33 mouse cellular contexts compared by ENCODE assay signal in genomic region chr9:78228122-78228521, GRCm38 (mm10). TPM values are rescaled to one million over a fixed set of nuclear protein-coding genes. Genes with fewer than 3 reads are reported as not detected.
DNase-seq lines count a peak whose midpoint lies in the region; ATAC-seq lines count a peak whose summit lies in the region.
"Had no signal": no experiment of that assay in that cellular context is flagged by ENCODE, and none has a peak within 500 bp of the region (broad histone marks: within the 10 kb centered on the region; RNA-seq: fewer than 3 reads in every experiment).

No protein-coding gene starts in this region.

- DNase-seq in 416B (ENCODE audit: low read depth) = peak; percentile 67
- DNase-seq in A20 (ENCODE audit: low read depth, low spot score) = peak; percentile 64
- peak; percentile 26 for DNase-seq in MEL-GATA-1-ER (ENCODE audit: extremely low read depth, low read depth)
- DNase-seq in kidney, postnatal 25 days = no peak
- DNase-seq in heart, postnatal 36 days = no peak
- DNase-seq: adrenal gland, adult 2 months; adrenal gland, postnatal 14 days; B cell, adult 2 months; cerebellum, adult 11 months; cerebellum, adult 2 months; cerebellum, adult 9-11 months; cerebellum, postnatal 25 days; forebrain, postnatal 0 days; gastrocnemius, adult 2 months; gastrocnemius, postnatal 25 days; heart, adult 2 months; heart, postnatal 14 days; kidney, adult 18-20 months had no signal

- ATAC-seq in megakaryocyte progenitor cell, adult 5-6 weeks (replicated peaks; ENCODE audit: poor library complexity) = peak; percentile 70
- ATAC-seq in inflammation-experienced regulatory T-cells, adult 6 months = no peak
- ATAC-seq: forebrain, embryonic 14.5 days; forebrain, postnatal 0 days had no signal

- intact Hi-C loops in heart, postnatal 36 days (cut with DNase I) = no loop called here

RNA-seq across cellular contexts. Expression of gene Gsta1, which starts 2.3 kb away (rescaled TPM):
- not detected in 2 replicates for total RNA-seq in megakaryocyte progenitor cell, adult 5-6 weeks (2015)
- not detected in 2 replicates for total RNA-seq in megakaryocyte progenitor cell, adult 5-6 weeks (2017)
- total RNA-seq in heart, postnatal 36 days (2021) = 1 to 10 TPM in 1 of 2 experiments, not detected in 1; 1.1 TPM
- not detected for polyA plus RNA-seq in inflammation-experienced regulatory T-cells, adult 6 months (2017; shearing (Covaris generic))
- total RNA-seq: adrenal gland, postnatal 14 days; common myeloid progenitor, adult 5-6 weeks; forebrain, postnatal 0 days; gastrocnemius, postnatal 25 days; hematopoietic stem cell, adult 5-6 weeks had no signal
- polyA plus RNA-seq: adrenal gland, adult 2 months; cerebellum, adult 2 months; embryonic facial prominence, embryonic 12.5 days; forebrain, embryonic 11.5 days; forebrain, embryonic 14.5 days; forebrain, postnatal 0 days; frontal cortex, adult 2 months; gonadal fat pad, adult 2 months; heart, embryonic 10.5 days; heart, embryonic 13.5 days; hindbrain, embryonic 12.5 days; hindbrain, embryonic 15.5 days had no signal

RNA-seq across cellular contexts. Expression of gene Gm3776, which starts 28.8 kb away (rescaled TPM):
- total RNA-seq in megakaryocyte progenitor cell, adult 5-6 weeks (2015) = not detected in 2 replicates
- not detected in 2 replicates for total RNA-seq in megakaryocyte progenitor cell, adult 5-6 weeks (2017)
- total RNA-seq in heart, postnatal 36 days (2021) = 1 to 10 TPM; 1.0 to 1.2 TPM
- polyA plus RNA-seq in inflammation-experienced regulatory T-cells, adult 6 months (2017; shearing (Covaris generic)) = not detected
- total RNA-seq: adrenal gland, adult 2 months; adrenal gland, postnatal 14 days; adrenal gland, postnatal 4 days; common myeloid progenitor, adult 5-6 weeks; forebrain, postnatal 0 days; gastrocnemius, adult 2 months; gastrocnemius, postnatal 25 days; heart, postnatal 14 days; hematopoietic stem cell, adult 5-6 weeks had no signal
- polyA plus RNA-seq: adrenal gland, adult 2 months; cerebellum, adult 2 months; forebrain, embryonic 11.5 days; forebrain, embryonic 14.5 days; forebrain, postnatal 0 days; frontal cortex, adult 2 months; gonadal fat pad, adult 2 months; heart, embryonic 10.5 days; heart, embryonic 13.5 days; heart, embryonic 16.5 days; hindbrain, embryonic 12.5 days; hindbrain, embryonic 15.5 days had no signal

RNA-seq across cellular contexts. Expression of gene Gsta4, which starts 45.5 kb away (rescaled TPM):
- total RNA-seq in megakaryocyte progenitor cell, adult 5-6 weeks (2015) = 1.5 and 2.9 TPM in 2 replicates
- 2.6 and 4.9 TPM in 2 replicates for total RNA-seq in megakaryocyte progenitor cell, adult 5-6 weeks (2017)
- total RNA-seq in heart, postnatal 36 days (2021) = 10 to 100 TPM; 88.6 to 98.7 TPM
- 10 to 100 TPM in 2 of 3 experiments, under 1 TPM in 1; 0.62 to 23.4 (median 19.3) TPM for polyA plus RNA-seq in inflammation-experienced regulatory T-cells, adult 6 months (2017; shearing (Covaris generic))

Comparison
In these comparisons a context has a peak if more than half of its experiments do, and no peak if none do; other contexts are left out.
1. DNase-seq: peak in 416B (single experiment), A20 (single experiment) and MEL-GATA-1-ER (single experiment); none in kidney, postnatal 25 days (0 of 2) and heart, postnatal 36 days (0 of 2).
2. RNA of gene Gsta4, which starts 45.5 kb away (total RNA-seq): 88.6 to 98.7 TPM in heart, postnatal 36 days; 1.5 to 4.9 TPM in megakaryocyte progenitor cell, adult 5-6 weeks; every median in the first group is over 10 times any median in the second.